Mouse (Mus musculus): ENCODE measurements around the gene Fut2.
A peak's percentile ranks its signal among the peaks of the same experiment; 100 is the strongest.

Gene Fut2

DNA sequence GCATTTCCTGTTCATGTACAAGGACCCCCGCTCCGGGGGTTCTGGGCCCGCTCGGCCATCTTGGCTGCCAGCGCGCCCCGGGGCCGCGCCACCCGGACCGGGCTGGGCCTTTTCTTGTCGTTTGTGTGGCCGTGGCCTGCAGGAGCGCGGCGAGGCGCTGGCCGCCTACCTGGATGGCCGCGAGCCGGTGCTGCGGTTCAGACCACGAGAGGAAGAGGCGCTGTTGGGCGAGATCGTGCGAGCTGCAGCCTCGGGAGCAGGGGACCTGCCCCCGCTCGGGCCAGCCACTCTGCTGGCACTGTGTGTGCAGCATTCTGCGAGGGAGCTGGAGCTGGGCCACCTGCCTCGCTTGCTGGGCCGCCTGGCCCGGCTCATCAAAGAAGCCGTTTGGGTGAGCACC is 33.7 kb downstream of the Fut2 start:
- H3K36me3 ChIP-seq (ENCODE audit: insufficient read depth, low read length) = peaks cover 12% of the 10 kb centered on the region
- peak overlapping the region; percentile 77 for H3K4me3 ChIP-seq (replicated peaks; ENCODE audit: low read length)
- TF ChIP-seq POU5F1 (IDR thresholded peaks at IDR 0.05; ENCODE audit: borderline replicate concordance, low read length) = no peak
- no peak for TF ChIP-seq NANOG (IDR thresholded peaks at IDR 0.05; ENCODE audit: borderline replicate concordance, low read length)
- no peak for TF ChIP-seq CTCF (conservative IDR thresholded peaks at IDR 0.05; ENCODE audit: low read length)
- H3K4me1 ChIP-seq (replicated peaks; ENCODE audit: low read depth, low read length) = peaks cover 62% of the 10 kb centered on the region
- H3K9me3 ChIP-seq (ENCODE audit: low read length) = no peaks in the 10 kb centered on the region
- H3K27me3 ChIP-seq (ENCODE audit: insufficient read depth, low read length) = peaks cover 45% of the 10 kb centered on the region

DNA sequence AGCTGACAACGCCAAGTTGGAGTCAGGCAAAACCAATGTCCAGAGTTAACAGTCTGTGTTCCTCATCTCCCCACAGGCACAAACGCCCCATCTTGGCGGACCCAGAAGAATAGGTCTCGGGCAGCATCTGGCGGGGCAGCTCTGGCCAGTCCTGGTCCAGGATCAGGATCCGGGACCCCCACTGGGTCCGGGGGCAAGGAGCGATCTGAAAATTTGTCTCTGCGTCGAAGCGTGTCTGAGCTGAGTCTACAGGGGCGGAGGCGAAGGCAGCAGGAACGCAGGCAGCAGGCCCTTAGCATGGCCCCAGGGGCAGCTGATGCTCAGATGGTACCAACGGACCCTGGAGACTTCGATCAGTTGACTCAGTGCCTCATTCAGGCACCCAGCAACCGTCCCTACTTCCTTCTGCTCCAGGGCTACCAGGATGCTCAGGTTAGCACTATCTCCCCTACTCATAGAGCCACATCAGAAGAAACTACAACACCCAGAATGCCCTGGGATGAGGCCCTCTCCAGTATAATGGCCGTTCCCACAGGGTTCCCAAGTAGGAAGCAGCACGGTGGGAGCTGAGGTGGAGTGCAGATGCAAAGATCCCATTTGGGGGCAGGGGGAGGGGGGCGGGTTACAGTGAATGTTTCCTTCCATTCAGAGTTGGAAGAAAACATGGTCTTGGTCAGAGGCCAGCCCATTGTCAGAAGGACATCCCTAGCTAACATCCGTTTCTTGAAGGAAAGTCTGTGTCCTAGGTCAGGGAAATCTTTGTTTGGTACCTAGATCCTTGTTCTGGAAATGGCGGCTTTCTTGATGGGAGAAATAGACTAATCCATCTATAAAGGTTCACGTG is 35.9 kb downstream of the Fut2 start:
- Histone ChIP-seq H3K27me3 (ENCODE audit: insufficient read depth, low read length) (peaks cover 66% of the 10 kb centered on the region), H3K9me3 (ENCODE audit: low read length) (no peaks in the 10 kb centered on the region), H3K4me3 (replicated peaks; ENCODE audit: low read length) (peak overlapping the region; percentile 69), H3K4me1 (replicated peaks; ENCODE audit: low read depth, low read length) (peaks cover 56% of the 10 kb centered on the region), H3K36me3 (ENCODE audit: insufficient read depth, low read length) (no peaks in the 10 kb centered on the region; the same call in 1 of the 2 replicates)
- TF ChIP-seq CTCF (conservative IDR thresholded peaks at IDR 0.05; ENCODE audit: low read length) = no peak
- TF ChIP-seq NANOG (IDR thresholded peaks at IDR 0.05; ENCODE audit: borderline replicate concordance, low read length) = no peak
- TF ChIP-seq POU5F1 (IDR thresholded peaks at IDR 0.05; ENCODE audit: borderline replicate concordance, low read length) = no peak

DNA sequence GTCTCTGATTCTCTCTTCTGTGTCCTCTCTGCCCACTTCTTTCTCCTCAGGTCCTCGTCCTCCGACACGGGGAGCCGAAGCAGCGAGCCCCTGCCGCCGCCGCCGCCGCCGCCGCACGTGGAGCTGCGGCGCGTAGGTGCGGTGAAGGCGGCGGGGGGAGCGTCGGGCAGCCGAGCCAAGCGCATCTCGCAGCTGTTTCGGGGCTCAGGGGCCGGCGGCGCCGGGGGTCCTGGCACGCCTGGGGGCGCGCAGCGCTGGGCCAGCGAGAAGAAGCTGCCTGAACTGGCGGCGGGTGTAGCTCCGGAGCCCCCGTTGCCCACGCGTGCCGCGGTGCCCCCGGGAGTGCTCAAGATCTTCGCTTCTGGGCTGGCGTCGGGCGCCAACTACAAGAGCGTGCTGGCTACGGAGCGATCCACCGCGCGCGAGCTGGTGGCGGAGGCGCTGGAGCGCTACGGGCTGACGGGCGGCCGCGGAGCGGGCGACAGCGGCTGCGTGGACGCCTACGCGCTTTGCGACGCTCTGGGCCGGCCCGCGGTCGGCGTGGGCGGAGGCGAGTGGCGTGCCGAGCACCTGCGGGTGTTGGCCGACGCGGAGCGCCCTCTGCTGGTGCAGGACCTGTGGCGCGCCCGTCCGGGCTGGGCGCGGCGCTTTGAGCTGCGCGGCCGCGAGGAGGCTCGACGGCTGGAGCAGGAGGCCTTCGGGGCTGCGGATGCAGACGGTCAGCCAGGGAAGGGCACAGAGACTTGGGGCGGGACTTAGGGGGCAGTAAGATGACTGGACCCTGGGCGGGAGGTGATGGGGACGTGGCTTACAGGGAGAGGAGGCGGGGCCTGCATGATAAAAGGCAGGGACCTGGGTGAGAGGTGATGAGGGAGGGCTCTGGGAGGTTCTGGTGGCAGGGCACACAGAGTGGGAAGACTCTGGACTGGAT is 37.6 kb downstream of the Fut2 start:
- peak overlapping the region; percentile 85 for H3K4me3 ChIP-seq (replicated peaks; ENCODE audit: low read length)
- no peaks in the 10 kb centered on the region for H3K9me3 ChIP-seq (ENCODE audit: low read length)
- H3K27me3 ChIP-seq (ENCODE audit: insufficient read depth, low read length) = peaks cover 80% of the 10 kb centered on the region
- H3K36me3 ChIP-seq (ENCODE audit: insufficient read depth, low read length) = no peaks in the 10 kb centered on the region
- peaks cover 55% of the 10 kb centered on the region for H3K4me1 ChIP-seq (replicated peaks; ENCODE audit: low read depth, low read length)
- TF ChIP-seq CTCF (conservative IDR thresholded peaks at IDR 0.05; ENCODE audit: low read length) (no peak), NANOG (IDR thresholded peaks at IDR 0.05; ENCODE audit: borderline replicate concordance, low read length) (no peak), POU5F1 (IDR thresholded peaks at IDR 0.05; ENCODE audit: borderline replicate concordance, low read length) (peak; percentile 57; the same call in 1 of the 2 replicates)

DNA sequence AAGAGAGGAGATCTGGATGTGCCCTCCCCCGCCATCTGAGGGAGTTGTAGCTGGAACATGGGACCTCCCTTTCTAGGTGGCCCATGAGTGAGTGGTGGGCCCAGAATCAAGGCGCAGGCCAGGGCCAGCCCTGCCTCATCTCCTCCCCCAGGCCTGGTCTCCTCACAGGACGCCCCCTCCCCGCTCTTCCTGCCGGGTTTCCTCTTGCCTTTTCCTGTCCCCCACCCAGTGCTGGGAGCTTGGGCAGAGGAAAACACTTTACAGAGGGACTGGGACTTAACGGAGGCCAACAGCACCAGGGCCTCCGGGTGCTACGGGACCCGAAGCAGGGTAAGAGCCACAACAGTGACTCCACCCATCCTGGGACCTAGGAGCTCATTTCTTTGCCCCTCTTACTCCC is 38.9 kb downstream of the Fut2 start, which contains the start of gene Rasip1:
Gene Rasip1 (plus strand): TSS at position 228 of the 400 bp plus-strand sequence.
- H3K36me3 ChIP-seq (ENCODE audit: insufficient read depth, low read length) = no peaks in the 10 kb centered on the region
- H3K9me3 ChIP-seq (ENCODE audit: low read length) = no peaks in the 10 kb centered on the region
- peaks cover 48% of the 10 kb centered on the region for H3K4me1 ChIP-seq (replicated peaks; ENCODE audit: low read depth, low read length)
- TF ChIP-seq NANOG (IDR thresholded peaks at IDR 0.05; ENCODE audit: borderline replicate concordance, low read length) (no peak), CTCF (conservative IDR thresholded peaks at IDR 0.05; ENCODE audit: low read length) (no peak), POU5F1 (IDR thresholded peaks at IDR 0.05; ENCODE audit: borderline replicate concordance, low read length) (no peak)
- peaks cover 79% of the 10 kb centered on the region for H3K27me3 ChIP-seq (ENCODE audit: insufficient read depth, low read length)
- H3K4me3 ChIP-seq (replicated peaks; ENCODE audit: low read length) = peak within 1 kb of the TSS; percentile 85

DNA sequence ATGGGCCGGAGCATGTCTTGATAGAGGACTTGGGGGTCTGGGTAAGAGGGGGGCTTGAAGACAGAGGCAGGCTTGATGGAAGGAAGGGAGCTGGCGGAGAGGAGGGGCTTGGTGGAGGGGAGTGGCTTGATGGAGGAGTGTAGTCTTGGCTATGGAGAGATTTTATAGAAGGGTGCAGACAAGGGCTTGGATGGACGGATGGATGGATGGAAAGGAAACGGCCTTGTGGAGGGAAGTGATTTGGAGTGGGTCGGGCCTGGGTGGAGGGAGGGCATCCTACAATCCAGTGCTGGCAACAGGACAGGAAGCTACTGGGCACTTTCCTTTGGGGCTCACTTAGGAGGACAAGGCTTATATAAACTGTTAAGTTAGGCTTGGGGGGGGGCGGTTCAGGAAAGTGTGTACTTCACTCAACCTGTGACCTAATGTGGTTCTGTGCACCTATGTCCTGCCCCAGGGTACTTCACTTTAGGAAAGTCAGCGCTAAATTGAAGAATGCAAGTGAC is 39.6 kb downstream of the Fut2 start:
- H3K4me3 ChIP-seq (replicated peaks; ENCODE audit: low read length) = no peak overlapping the region
- H3K27me3 ChIP-seq (ENCODE audit: insufficient read depth, low read length) = peaks cover 74% of the 10 kb centered on the region
- no peaks in the 10 kb centered on the region for H3K9me3 ChIP-seq (ENCODE audit: low read length)
- TF ChIP-seq POU5F1 (IDR thresholded peaks at IDR 0.05; ENCODE audit: borderline replicate concordance, low read length) = no peak
- no peak for TF ChIP-seq CTCF (conservative IDR thresholded peaks at IDR 0.05; ENCODE audit: low read length)
- H3K4me1 ChIP-seq (replicated peaks; ENCODE audit: low read depth, low read length) = peaks cover 49% of the 10 kb centered on the region
- H3K36me3 ChIP-seq (ENCODE audit: insufficient read depth, low read length) = no peaks in the 10 kb centered on the region

DNA sequence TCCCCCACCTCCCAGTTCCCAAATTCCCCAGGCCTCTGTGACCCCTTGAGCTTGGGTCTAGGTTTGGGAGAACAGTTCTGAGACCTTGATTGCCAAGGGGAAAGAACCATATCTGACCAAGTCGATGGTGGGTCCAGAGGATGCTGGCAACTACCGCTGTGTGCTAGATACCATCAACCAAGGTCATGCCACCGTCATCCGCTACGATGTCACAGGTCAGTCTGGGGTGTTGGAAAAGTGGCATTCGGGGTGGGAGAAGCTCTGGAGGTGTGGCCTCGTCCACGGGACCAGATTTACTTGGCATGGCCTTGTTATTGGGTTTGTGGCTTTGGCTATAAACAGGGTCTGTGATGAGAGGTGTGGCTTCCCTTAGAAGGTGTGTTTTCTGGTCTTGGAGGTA is 40.7 kb downstream of the Fut2 start:
- H3K9me3 ChIP-seq (ENCODE audit: low read length) = no peaks in the 10 kb centered on the region
- no peak overlapping the region for H3K4me3 ChIP-seq (replicated peaks; ENCODE audit: low read length)
- peaks cover 48% of the 10 kb centered on the region for H3K4me1 ChIP-seq (replicated peaks; ENCODE audit: low read depth, low read length)

DNA sequence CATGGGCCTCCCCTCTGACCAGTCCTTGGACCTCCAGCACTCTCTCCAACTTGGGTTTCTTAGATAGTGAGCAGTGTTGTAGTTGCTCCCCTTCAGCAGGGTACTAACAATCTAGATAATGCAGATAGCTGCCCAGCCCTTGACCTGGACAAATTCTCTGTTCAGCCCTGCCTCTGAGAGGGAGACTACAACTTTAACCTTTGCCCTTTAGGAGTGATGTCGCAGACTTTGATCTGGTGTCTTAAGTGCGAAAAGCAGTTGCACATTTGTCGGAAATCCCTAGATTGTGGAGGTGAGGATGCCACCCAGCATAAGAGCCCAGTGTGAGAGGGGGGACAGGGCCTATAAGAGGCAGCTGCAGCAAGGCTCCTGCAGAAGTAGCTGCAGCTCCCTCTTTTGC is 41.5 kb downstream of the Fut2 start:
- Histone ChIP-seq H3K9me3 (ENCODE audit: low read length) (no peaks in the 10 kb centered on the region), H3K27me3 (ENCODE audit: insufficient read depth, low read length) (peaks cover 73% of the 10 kb centered on the region), H3K4me3 (replicated peaks; ENCODE audit: low read length) (no peak overlapping the region)

More for the DNA sequence above, 40.7 kb downstream of the Fut2 start:
- Histone ChIP-seq H3K36me3 (ENCODE audit: insufficient read depth, low read length) (no peaks in the 10 kb centered on the region), H3K27me3 (ENCODE audit: insufficient read depth, low read length) (peaks cover 70% of the 10 kb centered on the region)
- no peak for TF ChIP-seq CTCF (conservative IDR thresholded peaks at IDR 0.05; ENCODE audit: low read length)

DNA sequence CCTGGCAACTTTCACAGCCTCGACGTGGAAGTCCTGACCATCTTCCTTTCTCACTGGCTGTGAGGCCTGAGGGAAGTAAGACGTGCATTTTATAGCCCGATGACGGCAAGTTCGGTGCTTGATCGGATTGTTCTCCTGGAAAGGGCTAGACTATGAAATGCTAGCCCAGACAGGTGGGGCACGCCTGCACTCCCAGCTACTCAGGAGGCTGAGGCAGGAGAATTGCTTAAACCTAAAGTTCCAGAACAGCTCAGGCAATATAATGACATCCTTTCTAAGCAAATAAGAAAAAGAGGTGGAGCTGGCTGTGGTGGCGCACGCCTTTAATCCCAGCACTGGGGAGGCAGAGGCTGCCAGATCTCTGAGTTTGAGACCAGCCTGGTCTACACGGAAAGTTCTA is 42.7 kb downstream of the Fut2 start:
- no peak overlapping the region for H3K4me3 ChIP-seq (replicated peaks; ENCODE audit: low read length)
- no peaks in the 10 kb centered on the region for H3K9me3 ChIP-seq (ENCODE audit: low read length)
- H3K36me3 ChIP-seq (ENCODE audit: insufficient read depth, low read length) = no peaks in the 10 kb centered on the region
- H3K4me1 ChIP-seq (replicated peaks; ENCODE audit: low read depth, low read length) = peaks cover 35% of the 10 kb centered on the region
- TF ChIP-seq NANOG (IDR thresholded peaks at IDR 0.05; ENCODE audit: borderline replicate concordance, low read length) = no peak
- no peak for TF ChIP-seq CTCF (conservative IDR thresholded peaks at IDR 0.05; ENCODE audit: low read length)
- no peak for TF ChIP-seq POU5F1 (IDR thresholded peaks at IDR 0.05; ENCODE audit: borderline replicate concordance, low read length)
- H3K27me3 ChIP-seq (ENCODE audit: insufficient read depth, low read length) = peaks cover 78% of the 10 kb centered on the region

More for the DNA sequence above, 41.5 kb downstream of the Fut2 start:
- no peak for TF ChIP-seq CTCF (conservative IDR thresholded peaks at IDR 0.05; ENCODE audit: low read length)
- TF ChIP-seq POU5F1 (IDR thresholded peaks at IDR 0.05; ENCODE audit: borderline replicate concordance, low read length) = no peak
- no peak for TF ChIP-seq NANOG (IDR thresholded peaks at IDR 0.05; ENCODE audit: borderline replicate concordance, low read length)
- no peaks in the 10 kb centered on the region for H3K36me3 ChIP-seq (ENCODE audit: insufficient read depth, low read length)
- peaks cover 40% of the 10 kb centered on the region for H3K4me1 ChIP-seq (replicated peaks; ENCODE audit: low read depth, low read length)
